Mouse (Mus musculus) embryonic facial prominence, embryonic 12.5 days (tissue): ENCODE results near the gene Haus3. TPM values are rescaled to one million over a fixed set of nuclear protein-coding genes. Genes with fewer than 3 reads are reported as not detected.

Experiments
- ATAC-seq: fragments of 200-750 bp; cut with Nextera tagmentation; 2 replicates; pipeline ENCODE4 v1.8.0; 2017; ENCODE audit not compliant: insufficient number of reproducible peaks, insufficient read depth, low FRiP score, low TSS enrichment
- H3K27ac ChIP-seq: fragments of 300-500 bp; sonication (generic); 2 replicates; pipeline ENCODE4 v1.5.1; 2016; ENCODE audit warnings: mild to moderate bottlenecking
- H3K27me3 ChIP-seq: fragments of 300-500 bp; sonication (generic); 2 replicates; pipeline ENCODE4 v1.6.1; 2016; ENCODE audit warnings: mild to moderate bottlenecking, moderate library complexity
- H3K36me3 ChIP-seq: fragments of 300-500 bp; sonication (generic); 2 replicates; pipeline ENCODE4 v1.6.1; 2016; ENCODE audit warnings: mild to moderate bottlenecking
- H3K4me1 ChIP-seq: fragments of 300-500 bp; sonication (generic); 2 replicates; pipeline ENCODE4 v1.6.1; 2016
- H3K4me2 ChIP-seq: fragments of 300-500 bp; sonication (generic); replicated peaks from 2 replicates; pipeline ENCODE4 v1.6.1; 2016; ENCODE audit warnings: mild to moderate bottlenecking, moderate library complexity
- H3K4me3 ChIP-seq: fragments of 300-500 bp; sonication (generic); 2 replicates; pipeline ENCODE4 v1.5.1; 2016; ENCODE audit warnings: mild to moderate bottlenecking
- H3K9ac ChIP-seq: fragments of 300-500 bp; sonication (generic); 2 replicates; pipeline ENCODE4 v1.6.1; 2016; ENCODE audit warnings: mild to moderate bottlenecking, moderate library complexity
- H3K9me3 ChIP-seq: fragments of 300-500 bp; sonication (generic); 2 replicates; pipeline ENCODE4 v1.6.1; 2016; ENCODE audit warnings: mild to moderate bottlenecking, moderate library complexity
- WGBS: fragments of 180-500 bp; shearing (Covaris S2); methylation state at CpG from one replicate; pipeline ENCODE4 v1.1.7; 2016; 5-methylcytosine and 5-hydroxymethylcytosine counted together
- polyA plus RNA-seq: library from polyadenylated mRNA; unstranded; fragments of >200 nt; fragmentation: Nextera tagmentation; extraction: Ambion mirVana; gene quantifications from 2 replicates; pipeline ENCODE4 v1.2.1, GENCODE M21; 2016

Haus3 gene
- 39.2 and 45.1 TPM in 2 replicates for polyA plus RNA-seq

DNA sequence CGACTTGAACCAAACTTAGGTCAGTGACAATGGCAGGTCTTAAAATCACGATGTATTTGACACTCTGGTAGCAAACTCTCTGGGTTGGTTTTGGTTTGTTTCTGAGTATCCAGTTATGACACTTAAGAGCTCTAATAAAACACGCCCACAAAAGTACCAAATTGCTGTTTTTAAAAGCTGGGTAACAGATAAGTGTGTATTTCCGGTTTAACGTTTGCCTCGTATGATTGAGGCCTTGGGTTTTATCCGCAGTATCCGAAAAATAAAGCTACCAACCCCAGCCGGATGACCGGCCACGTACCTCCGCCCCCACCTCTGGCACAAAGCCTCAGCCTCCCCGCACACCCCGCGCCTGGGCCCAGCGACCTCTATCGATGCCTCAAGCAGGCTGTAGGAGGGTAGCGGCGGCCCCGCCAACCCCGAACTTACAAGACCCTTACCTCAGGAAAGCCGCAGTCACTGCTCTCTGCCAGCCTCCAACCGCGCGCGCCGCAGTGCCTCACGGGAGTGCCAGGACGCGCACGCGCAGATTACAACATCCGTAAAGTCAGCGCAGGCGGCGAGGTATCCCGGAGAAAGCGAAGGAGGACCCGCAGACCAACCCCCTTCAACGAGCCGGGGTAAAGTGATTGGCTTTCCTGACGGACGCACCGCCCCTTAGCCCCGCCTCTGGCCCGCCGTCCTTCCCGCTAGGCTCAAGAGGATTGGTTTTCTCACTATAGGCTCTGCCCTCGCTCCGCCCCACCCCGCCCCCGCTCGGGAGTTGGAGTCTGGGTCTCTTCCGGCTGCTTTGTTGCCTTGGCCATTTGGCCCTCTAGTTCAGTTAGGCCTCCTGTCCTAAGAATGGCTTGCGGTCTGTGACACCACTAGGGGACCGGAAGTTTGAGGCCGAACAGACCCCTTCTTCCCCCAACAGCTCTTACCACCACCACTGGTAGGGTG lies at the start of gene Haus3, which contains the start of gene Poln:
Gene Haus3 (minus strand): TSS at position 578 of the 942 bp plus-strand sequence.
Gene Poln (minus strand): TSS at position 499 of the 942 bp plus-strand sequence.
- Histone ChIP-seq H3K27me3 (no peaks in the 10 kb centered on the region), H3K9ac (peak within 1 kb of the TSS; percentile 84), H3K9me3 (no peaks in the 10 kb centered on the region), H3K27ac (peak within 1 kb of the TSS; percentile 87), H3K4me2 (peak within 1 kb of the TSS; percentile 60), H3K36me3 (peaks cover 15% of the 10 kb centered on the region), H3K4me1 (peaks cover 17% of the 10 kb centered on the region; the same call in 1 of the 2 replicates), H3K4me3 (peak within 1 kb of the TSS; percentile 74)
- ATAC-seq, result peak; percentile 99
- under 1% methylated on average over 57 of the region's 57 CpGs for WGBS

DNA sequence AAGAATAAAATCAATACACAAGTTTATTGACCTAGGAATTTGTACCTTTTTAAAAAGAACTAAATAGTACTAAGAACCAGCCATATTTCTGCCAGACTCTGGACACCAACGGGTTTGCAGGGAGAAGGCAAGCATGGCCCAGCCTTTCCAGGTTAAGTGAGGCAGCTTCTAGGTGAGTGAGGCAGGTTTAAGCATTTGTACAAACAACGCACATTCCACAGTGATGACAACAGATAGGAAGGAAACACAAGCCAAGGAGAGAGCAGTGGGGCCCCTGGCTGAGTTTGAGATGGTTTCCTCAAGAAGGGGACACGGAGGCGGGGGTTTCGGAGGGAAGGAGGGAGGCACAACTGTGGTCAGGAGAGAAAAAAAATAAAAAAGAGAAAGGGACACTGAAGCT lies 49.3 kb upstream of the Haus3 start:
- no peak for ATAC-seq
- Histone ChIP-seq H3K4me2 (no peak overlapping the region), H3K4me3 (no peak overlapping the region), H3K9me3 (no peaks in the 10 kb centered on the region), H3K27ac (no peak overlapping the region), H3K9ac (no peak overlapping the region), H3K4me1 (no peaks in the 10 kb centered on the region), H3K36me3 (no peaks in the 10 kb centered on the region), H3K27me3 (no peaks in the 10 kb centered on the region)
- 66% methylated on average over 5 of the region's 5 CpGs for WGBS

DNA sequence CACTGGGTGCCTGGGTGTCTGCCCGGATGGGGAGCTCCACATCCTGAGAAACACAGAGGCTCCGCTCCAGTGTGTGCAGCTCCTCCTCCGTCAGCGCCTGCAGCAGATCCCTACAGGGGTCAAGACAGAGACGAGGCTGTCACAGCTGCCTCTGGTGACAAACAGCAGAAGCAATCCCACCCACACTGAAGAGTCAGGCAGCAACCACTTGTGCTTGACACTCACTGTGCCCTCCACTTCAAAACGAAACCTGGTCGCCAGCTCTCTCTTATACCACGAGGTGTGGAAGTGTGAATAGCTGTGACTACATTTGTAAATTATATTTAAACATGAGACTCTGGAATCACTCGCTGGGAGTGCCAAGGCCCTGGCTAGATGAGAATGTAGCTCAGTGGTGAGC lies 48.4 kb upstream of the Haus3 start:
- Histone ChIP-seq H3K27ac (no peak overlapping the region), H3K4me1 (no peaks in the 10 kb centered on the region), H3K4me2 (no peak overlapping the region), H3K27me3 (no peaks in the 10 kb centered on the region), H3K4me3 (no peak overlapping the region), H3K9me3 (no peaks in the 10 kb centered on the region), H3K9ac (no peak overlapping the region), H3K36me3 (no peaks in the 10 kb centered on the region)
- no peak for ATAC-seq
- 60% methylated on average over 9 of the region's 9 CpGs for WGBS

DNA sequence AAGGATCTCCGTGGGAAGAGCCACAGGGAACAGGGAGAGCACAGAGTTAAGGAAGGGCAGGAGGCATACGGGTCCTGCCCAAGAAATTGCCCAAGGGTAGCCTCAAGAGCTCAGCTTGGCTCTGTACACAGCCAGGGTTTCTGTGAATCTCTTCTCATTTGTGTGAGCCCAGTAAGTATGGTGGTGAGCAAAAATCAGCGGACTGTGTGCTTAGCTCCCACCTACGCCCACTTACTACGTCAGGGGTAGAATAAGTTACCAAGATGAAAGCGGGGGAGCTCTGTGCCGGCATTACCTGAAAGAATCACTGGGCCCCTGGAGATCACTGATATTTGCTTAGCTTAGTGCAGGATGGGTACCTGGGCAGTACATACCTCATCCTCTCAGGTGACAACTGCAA lies 46.7 kb upstream of the Haus3 start:
- Histone ChIP-seq H3K4me1 (no peaks in the 10 kb centered on the region), H3K9me3 (no peaks in the 10 kb centered on the region), H3K9ac (no peak overlapping the region), H3K36me3 (no peaks in the 10 kb centered on the region), H3K4me3 (no peak overlapping the region), H3K27ac (no peak overlapping the region), H3K27me3 (no peaks in the 10 kb centered on the region), H3K4me2 (no peak overlapping the region)
- no peak for ATAC-seq
- 78% methylated on average over 7 of the region's 7 CpGs for WGBS

DNA sequence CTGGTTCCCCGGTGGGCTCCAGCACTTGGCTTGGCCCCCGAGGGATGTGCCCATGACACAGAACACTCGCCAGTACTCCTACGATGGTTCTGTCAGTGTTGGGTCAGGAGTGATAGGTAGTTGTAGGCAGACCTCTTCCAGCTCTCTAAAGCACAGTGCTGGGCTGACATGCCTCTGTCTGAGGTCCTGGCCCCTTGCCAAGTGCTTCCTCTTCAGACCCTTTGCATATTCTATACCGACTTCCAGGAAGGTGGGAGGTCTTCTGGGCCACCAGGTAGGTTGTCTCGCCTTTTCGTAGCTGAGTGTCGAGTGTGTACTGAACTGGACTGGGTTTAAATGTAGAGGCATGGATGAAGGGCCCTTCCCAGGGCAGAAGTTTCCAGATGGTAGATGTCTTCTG lies 44.3 kb upstream of the Haus3 start:
- no peaks in the 10 kb centered on the region for H3K36me3 ChIP-seq
- H3K4me2 ChIP-seq, result no peak overlapping the region
- ATAC-seq, result no peak
- H3K27ac ChIP-seq, result no peak overlapping the region
- no peaks in the 10 kb centered on the region for H3K4me1 ChIP-seq
- no peak overlapping the region for H3K9ac ChIP-seq
- H3K27me3 ChIP-seq, result no peaks in the 10 kb centered on the region
- 72% methylated on average over 8 of the region's 8 CpGs for WGBS
- no peak overlapping the region for H3K4me3 ChIP-seq
- no peaks in the 10 kb centered on the region for H3K9me3 ChIP-seq

DNA sequence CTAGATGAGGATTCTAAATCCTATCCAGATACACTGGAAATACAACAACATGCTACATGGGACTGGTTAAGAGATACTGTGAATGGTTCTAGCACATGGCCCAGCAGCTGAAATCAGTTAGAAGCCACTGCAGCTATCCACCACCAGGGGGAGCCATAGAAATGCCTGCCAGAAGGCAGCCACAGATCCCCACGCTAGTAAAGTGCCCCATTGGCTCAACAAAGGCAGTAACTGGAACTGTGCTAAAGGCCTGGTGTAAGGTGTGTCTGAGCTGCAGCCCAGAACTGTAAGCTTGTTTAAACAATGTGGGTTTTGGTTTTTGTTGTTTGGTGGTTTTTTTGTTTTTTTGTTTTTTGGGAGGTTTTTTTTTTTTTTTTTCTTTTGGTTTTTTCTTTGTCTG lies 41.0 kb upstream of the Haus3 start:
- Histone ChIP-seq H3K36me3 (no peaks in the 10 kb centered on the region), H3K4me2 (no peak overlapping the region), H3K9me3 (no peaks in the 10 kb centered on the region), H3K4me3 (no peak overlapping the region), H3K27ac (no peak overlapping the region), H3K4me1 (0 out of 2 replicates have a peak, but pooled peaks cover 5% of the 10 kb centered on the region), H3K9ac (no peak overlapping the region), H3K27me3 (no peaks in the 10 kb centered on the region)
- 6% methylated on average over 1 of the region's 1 CpGs for WGBS
- peak; percentile 84; the same call in 1 of the 2 replicates for ATAC-seq

DNA sequence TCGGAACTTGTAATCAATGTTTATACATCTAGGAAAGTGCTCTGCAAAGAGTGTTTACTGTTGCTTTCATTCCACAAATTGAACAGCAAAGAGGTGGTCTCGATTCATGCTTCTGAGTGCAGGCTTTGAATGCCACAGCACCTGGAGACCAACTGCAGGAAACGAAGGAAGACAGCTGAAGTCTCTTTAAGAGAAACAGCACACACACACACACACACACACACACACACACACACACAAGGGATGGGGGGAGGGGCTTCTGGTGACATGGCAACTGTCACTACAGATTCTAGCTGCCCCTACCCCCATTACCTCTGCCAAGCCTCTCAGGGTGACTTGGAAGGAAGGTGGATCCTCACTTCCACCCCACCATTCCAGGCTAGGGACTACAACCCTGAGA lies 38.2 kb upstream of the Haus3 start:
- 48% methylated on average over 3 of the region's 3 CpGs for WGBS
- no peak for ATAC-seq

DNA sequence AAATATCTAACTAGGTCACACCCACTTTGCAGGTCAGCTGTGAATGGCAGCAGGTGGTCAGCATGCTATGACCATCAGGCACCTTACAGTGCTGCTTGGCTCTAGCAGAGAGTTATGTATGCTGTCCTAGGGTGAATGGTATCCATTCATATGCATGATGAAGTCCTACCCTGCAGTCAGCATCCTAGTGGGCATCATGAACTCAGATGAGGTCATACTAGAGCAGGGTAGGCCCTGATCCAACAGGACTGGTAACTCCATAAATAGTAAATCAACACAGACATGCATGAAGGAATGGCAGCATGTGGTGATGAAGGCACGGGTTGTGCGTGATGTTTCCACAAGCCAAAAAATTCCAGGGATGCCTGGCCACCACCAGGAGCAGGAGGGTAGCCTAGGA lies 36.5 kb upstream of the Haus3 start:
- H3K27ac ChIP-seq, result no peak overlapping the region
- no peak overlapping the region for H3K4me3 ChIP-seq
- no peaks in the 10 kb centered on the region for H3K27me3 ChIP-seq
- no peaks in the 10 kb centered on the region for H3K36me3 ChIP-seq
- no peak overlapping the region for H3K4me2 ChIP-seq
- ATAC-seq, result no peak
- no peak overlapping the region for H3K9ac ChIP-seq
- no peaks in the 10 kb centered on the region for H3K9me3 ChIP-seq
- H3K4me1 ChIP-seq, result 0 out of 2 replicates have a peak, but pooled peaks cover 5% of the 10 kb centered on the region
- WGBS, result 71% methylated on average over 2 of the region's 2 CpGs

More for the DNA sequence above, 38.2 kb upstream of the Haus3 start:
- Histone ChIP-seq H3K4me3 (no peak overlapping the region), H3K9ac (no peak overlapping the region), H3K9me3 (no peaks in the 10 kb centered on the region), H3K4me2 (no peak overlapping the region), H3K27ac (no peak overlapping the region), H3K27me3 (no peaks in the 10 kb centered on the region), H3K4me1 (0 out of 2 replicates have a peak, but pooled peaks cover 5% of the 10 kb centered on the region), H3K36me3 (no peaks in the 10 kb centered on the region)

DNA sequence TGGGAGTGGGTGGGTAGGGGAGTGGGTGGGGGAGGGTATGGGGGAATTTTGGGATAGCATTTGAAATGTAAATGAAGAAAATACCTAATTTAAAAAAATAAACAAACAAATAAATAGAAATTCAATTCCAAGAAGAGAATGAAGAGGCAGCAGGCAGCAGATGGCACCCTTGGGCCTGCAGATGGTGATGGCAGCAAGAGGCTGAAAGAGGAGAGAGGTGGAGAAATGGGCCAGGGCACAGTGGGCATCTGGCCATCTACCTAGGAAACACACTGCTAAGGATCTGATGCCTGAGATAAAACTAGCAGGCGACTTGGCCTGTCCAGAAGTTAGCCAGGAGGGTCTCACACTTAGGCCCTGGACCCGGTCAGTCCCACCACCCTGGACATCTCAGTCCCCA lies 35.6 kb upstream of the Haus3 start:
- Histone ChIP-seq H3K4me1 (0 out of 2 replicates have a peak, but pooled peaks cover 5% of the 10 kb centered on the region), H3K9ac (no peak overlapping the region), H3K36me3 (no peaks in the 10 kb centered on the region), H3K4me3 (no peak overlapping the region), H3K9me3 (no peaks in the 10 kb centered on the region), H3K27me3 (no peaks in the 10 kb centered on the region), H3K27ac (no peak overlapping the region), H3K4me2 (no peak overlapping the region)
- 78% methylated on average over 2 of the region's 2 CpGs for WGBS
- no peak for ATAC-seq

DNA sequence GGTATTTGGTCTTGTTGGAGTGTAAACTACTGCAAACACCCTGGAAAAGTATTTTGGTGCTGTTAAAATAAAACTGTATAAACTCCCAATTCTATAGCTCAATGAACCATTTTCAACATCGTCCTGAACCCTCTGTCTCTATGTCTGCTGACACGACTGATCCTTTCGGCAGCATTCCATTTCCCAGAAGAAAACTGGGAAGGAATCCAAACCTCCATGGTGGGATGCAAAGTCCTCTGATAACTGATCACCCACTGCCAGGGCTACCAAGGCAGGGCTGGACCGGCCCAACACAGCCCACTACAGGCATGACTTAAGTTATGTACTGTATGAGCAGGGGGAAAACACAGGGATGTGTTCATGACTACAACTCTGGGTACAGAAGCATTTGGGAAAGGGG lies 32.7 kb upstream of the Haus3 start:
- 90% methylated on average over 4 of the region's 4 CpGs for WGBS

DNA sequence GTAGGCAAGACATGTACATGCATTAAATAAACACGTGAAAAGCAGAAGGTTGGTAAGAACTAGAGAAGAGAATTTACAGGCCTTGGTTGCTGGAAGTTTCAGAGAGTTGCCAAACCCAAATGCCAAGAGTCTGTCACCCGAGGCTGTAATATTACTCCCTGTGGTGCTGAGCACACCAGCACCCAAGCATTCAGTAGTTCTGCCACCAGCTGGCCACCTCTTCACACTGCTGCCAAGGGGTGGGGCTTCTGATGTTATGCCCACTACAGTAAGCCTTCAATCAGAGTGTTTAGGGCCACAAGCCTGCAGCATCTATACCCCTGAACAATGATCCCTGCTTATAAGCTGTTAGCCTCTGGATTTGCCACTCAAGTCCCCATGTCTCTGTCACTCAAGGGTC lies 32.1 kb upstream of the Haus3 start:
- no peaks in the 10 kb centered on the region for H3K27me3 ChIP-seq
- H3K36me3 ChIP-seq, result no peaks in the 10 kb centered on the region

More for the DNA sequence above, 32.7 kb upstream of the Haus3 start:
- H3K4me3 ChIP-seq, result no peak overlapping the region
- no peak overlapping the region for H3K9ac ChIP-seq
- H3K36me3 ChIP-seq, result no peaks in the 10 kb centered on the region
- no peak overlapping the region for H3K27ac ChIP-seq
- H3K27me3 ChIP-seq, result no peaks in the 10 kb centered on the region
- ATAC-seq, result no peak
- no peak overlapping the region for H3K4me2 ChIP-seq
- 0 out of 2 replicates have a peak, but pooled peaks cover 3% of the 10 kb centered on the region for H3K4me1 ChIP-seq
- H3K9me3 ChIP-seq, result no peaks in the 10 kb centered on the region

DNA sequence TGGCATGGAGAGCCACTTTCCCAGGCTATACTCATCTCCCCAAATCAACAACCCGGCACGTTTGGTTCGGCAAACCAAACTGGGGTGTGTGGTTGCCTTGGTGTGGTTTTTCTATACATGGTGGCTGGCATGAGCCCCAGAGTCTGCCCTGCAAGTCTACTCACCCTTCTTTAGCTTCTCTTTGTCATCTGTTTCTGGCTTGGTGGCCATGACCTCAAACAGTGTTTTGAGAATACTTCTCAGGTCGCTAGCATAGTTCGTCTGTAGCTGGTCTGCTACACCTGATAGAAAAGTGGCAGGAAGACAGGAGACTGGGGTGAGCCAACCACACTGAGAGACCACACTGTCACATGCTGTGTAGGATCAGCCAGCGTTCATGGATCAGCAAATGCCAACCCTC lies 29.3 kb upstream of the Haus3 start:
- Histone ChIP-seq H3K4me3 (no peak overlapping the region), H3K4me2 (no peak overlapping the region), H3K9ac (no peak overlapping the region), H3K27ac (no peak overlapping the region), H3K4me1 (no peaks in the 10 kb centered on the region), H3K27me3 (no peaks in the 10 kb centered on the region), H3K36me3 (no peaks in the 10 kb centered on the region), H3K9me3 (no peaks in the 10 kb centered on the region)
- WGBS, result 84% methylated on average over 6 of the region's 6 CpGs
- ATAC-seq, result no peak

More for the DNA sequence above, 32.1 kb upstream of the Haus3 start:
- Histone ChIP-seq H3K9ac (no peak overlapping the region), H3K9me3 (no peaks in the 10 kb centered on the region), H3K27ac (no peak overlapping the region), H3K4me2 (no peak overlapping the region), H3K4me3 (no peak overlapping the region), H3K4me1 (no peaks in the 10 kb centered on the region)
- 58% methylated on average over 2 of the region's 2 CpGs for WGBS
- no peak for ATAC-seq
